26 mouse cellular contexts compared by ENCODE assay signal in the genomic region with DNA sequence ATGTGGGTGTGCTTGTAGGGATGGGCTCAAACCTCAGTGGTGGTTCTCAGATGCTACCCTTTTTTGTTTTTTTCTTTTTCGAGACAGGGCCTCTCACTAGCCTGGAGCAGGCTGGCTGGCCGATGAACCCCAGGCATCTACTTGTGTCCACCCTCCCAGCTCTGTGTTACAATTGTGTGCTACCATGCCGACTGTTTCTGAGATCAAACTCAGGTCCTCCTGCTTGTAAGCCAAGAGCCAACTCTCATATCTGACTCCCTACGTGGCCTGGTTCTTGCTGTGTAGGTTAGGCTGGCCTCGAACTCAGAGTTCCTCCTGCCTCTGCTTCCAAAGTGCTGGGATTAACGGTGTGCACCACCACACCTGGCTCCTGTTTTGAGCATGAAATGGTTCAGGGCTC. TPM values are rescaled to one million over a fixed set of nuclear protein-coding genes. Genes with fewer than 3 reads are reported as not detected.
"Had no signal": no experiment of that assay in that cellular context is flagged by ENCODE, and none has a peak within 500 bp of the region (broad histone marks: within the 10 kb centered on the region; RNA-seq: fewer than 3 reads in every experiment).

No protein-coding gene starts in this region.

- H3K9ac ChIP-seq: hindbrain, embryonic 12.5 days; hindbrain, embryonic 14.5 days; intestine, embryonic 15.5 days; limb, embryonic 12.5 days; liver, embryonic 12.5 days had no signal

- H3K27ac ChIP-seq: gastrocnemius, adult 2 months; heart, adult 2 months; hindbrain, embryonic 10.5 days; hindbrain, embryonic 12.5 days; hindbrain, embryonic 14.5 days; intestine, embryonic 15.5 days; kidney, postnatal 0 days; layer of hippocampus, adult 2 months; left cerebral cortex, adult 2 months; limb, embryonic 10.5 days; limb, embryonic 12.5 days; liver, embryonic 12.5 days had no signal

- H3K36me3 ChIP-seq: hindbrain, embryonic 10.5 days; hindbrain, embryonic 12.5 days; intestine, embryonic 15.5 days; limb, embryonic 10.5 days; limb, embryonic 12.5 days; liver, embryonic 12.5 days had no signal

- H3K9me3 ChIP-seq: hindbrain, embryonic 10.5 days; hindbrain, embryonic 12.5 days; intestine, embryonic 15.5 days; limb, embryonic 10.5 days; limb, embryonic 12.5 days; liver, embryonic 12.5 days had no signal

- H3K4me1 ChIP-seq: intestine, embryonic 15.5 days had no signal

- ATAC-seq: forebrain, embryonic 16.5 days; hindbrain, embryonic 16.5 days; inflammation-experienced regulatory T-cells, adult 6 months; intestine, embryonic 15.5 days; intestine, postnatal 0 days; liver, embryonic 12.5 days had no signal

- H3K4me2 ChIP-seq: heart, embryonic 11.5 days; hindbrain, embryonic 12.5 days; hindbrain, embryonic 14.5 days; intestine, embryonic 15.5 days; limb, embryonic 12.5 days; liver, embryonic 12.5 days had no signal

- DNase-seq: gastrocnemius, adult 2 months; gastrocnemius, postnatal 14 days; heart, postnatal 10 days; heart, postnatal 4 days; kidney, adult 2 months; kidney, adult 9 months; kidney, postnatal 14 days; kidney, postnatal 4 days; liver had no signal

- H3K4me3 ChIP-seq: gastrocnemius, adult 2 months; heart, adult 2 months; hindbrain, embryonic 10.5 days; hindbrain, embryonic 12.5 days; intestine, embryonic 15.5 days; layer of hippocampus, adult 2 months; left cerebral cortex, adult 2 months; limb, embryonic 10.5 days; limb, embryonic 12.5 days; liver, embryonic 12.5 days had no signal

- H3K27me3 ChIP-seq: hindbrain, embryonic 12.5 days; intestine, embryonic 15.5 days; limb, embryonic 12.5 days; liver, embryonic 12.5 days had no signal

RNA-seq across cellular contexts. Expression of a gene that starts 16.0 kb away (rescaled TPM):
- polyA plus RNA-seq: heart, embryonic 14.5 days had no signal

RNA-seq across cellular contexts. Expression of a gene that starts 16.1 kb away (rescaled TPM):
- polyA plus RNA-seq: heart, embryonic 14.5 days; limb, embryonic 10.5 days; limb, embryonic 12.5 days had no signal
